Mouse (Mus musculus) CD4-positive helper T cell, adult 2 months (primary cell): ENCODE data around the gene Kcnj15.

Source experiments
- DNase-seq: peaks from one replicate; pipeline ENCODE4 v3.0.0-alpha.2; 2012; ENCODE audit warnings: low read depth, missing footprints, low spot score

Gene Kcnj15

GRCm38 (mm10) chr16:95257266-95257894, at the start of gene Kcnj15:
TSS of gene Kcnj15 (plus strand) at chr16:95257558.
- DNase-seq: no peak

- DNase-seq: no peak
These were observed 49.1 kb upstream of the Kcnj15 start for GRCm38 (mm10) chr16:95208243-95208642.

DNA sequence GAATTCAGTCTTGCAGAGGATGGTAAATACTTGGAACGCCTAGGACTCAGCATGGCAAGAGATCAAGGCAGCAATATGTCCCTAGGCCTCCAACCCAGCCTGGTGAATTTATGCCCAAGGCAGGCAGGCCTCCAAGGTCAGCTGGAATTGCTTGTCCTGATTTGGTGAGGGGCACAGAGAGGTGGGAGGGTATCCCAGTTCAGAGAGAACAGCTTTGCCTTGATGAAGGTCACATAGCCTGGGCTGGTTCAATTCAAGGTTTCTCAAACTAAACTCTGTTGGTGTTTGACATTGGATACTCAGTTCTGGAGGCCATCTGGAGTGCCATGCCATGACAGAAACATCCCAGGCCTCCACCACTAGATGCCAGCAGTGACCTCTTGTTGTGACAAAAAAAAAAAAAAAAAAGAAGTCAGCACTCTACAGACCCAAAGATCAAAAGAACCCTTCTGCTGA, 48.3 kb upstream of the Kcnj15 start:
- peak; percentile 33 for DNase-seq

DNA sequence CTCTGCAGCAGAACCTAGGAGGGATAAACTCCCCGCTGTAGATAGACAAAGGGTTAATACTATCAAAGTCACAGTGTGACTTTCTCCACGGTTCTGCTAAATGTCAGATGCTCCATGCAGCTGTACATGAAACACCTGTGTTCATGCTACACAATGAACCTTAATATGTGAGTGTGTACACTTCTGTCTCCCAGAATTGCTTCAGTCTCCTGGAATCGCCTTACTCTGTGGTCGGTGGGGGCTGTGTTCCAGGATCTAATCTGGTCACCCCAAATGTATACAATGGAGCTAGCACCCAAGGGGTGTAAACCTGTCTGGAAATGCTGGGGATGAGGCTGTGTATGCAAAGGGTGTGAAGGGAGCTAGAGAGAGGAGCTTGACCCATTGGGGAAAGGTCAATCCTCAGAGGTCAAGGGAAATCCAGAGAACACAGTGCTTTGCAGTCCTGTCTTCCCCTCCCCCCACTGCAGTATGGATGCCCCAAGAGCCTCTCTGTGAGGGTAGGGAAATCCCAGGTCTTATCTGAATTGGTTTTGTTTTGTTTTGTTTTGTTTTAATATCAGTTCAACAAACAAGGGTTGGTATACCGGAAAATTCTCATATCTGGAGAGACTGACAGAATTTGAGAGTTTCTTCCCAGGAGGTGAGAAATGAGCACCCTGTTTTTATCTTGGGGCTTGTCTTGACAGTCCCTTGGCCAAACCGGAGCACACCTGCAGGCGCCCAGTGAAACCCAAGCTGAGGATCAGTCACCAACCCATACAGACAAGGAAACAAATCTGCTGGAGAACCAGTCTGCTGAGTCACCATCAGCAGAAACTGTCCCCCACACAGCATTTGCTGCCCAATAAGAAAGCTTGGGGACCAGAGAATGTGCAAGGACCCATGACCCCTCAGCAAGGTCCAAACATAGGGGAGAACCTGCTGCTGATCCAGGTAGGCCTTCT, 42.8 kb upstream of the Kcnj15 start:
- no peak for DNase-seq

GRCm38 (mm10) chr16:95215782-95216181, 41.6 kb upstream of the Kcnj15 start:
- DNase-seq: no peak

DNA sequence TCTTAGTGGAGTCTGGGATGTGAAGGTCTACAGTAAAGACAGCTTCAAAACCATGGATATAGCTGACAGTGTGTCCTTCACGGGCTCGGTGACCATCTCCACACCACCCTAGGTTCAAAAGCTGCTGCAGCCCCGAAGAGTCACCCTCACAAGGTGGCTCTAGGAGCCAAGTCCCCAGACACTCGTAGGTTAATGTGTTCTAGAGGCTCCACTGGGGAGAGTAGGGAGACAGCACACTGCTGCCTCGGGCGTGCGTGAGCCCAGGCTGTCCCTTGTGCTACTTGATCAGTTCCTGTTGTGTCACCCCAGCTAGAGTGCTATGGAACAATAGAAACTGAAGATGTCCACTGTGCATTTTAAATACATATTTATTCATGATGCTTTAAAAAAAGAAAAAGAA, 41.0 kb upstream of the Kcnj15 start:
- no peak for DNase-seq

DNA sequence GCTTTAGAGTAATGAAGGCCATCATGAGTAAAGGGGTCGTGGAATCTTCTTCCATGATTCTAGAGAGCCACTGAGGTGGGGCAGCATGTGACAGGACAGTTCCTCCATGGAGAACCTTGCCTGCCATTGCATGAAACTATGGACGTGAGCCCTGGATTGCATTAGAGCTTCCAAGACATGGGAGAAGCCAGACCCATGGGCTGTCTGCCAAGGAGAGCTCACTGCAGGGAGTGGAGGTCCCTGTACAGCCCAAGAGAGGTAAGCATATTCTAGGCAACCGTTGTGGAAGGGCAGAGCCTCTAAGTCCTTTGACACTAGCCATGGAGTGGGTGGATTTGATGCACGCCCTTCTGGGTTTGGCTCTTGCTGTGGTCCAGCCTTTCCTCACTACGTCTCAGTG, 40.5 kb upstream of the Kcnj15 start:
- no peak for DNase-seq

- DNase-seq: peak; percentile 50
These were observed 38.6 kb upstream of the Kcnj15 start for GRCm38 (mm10) chr16:95218783-95219182.

DNA sequence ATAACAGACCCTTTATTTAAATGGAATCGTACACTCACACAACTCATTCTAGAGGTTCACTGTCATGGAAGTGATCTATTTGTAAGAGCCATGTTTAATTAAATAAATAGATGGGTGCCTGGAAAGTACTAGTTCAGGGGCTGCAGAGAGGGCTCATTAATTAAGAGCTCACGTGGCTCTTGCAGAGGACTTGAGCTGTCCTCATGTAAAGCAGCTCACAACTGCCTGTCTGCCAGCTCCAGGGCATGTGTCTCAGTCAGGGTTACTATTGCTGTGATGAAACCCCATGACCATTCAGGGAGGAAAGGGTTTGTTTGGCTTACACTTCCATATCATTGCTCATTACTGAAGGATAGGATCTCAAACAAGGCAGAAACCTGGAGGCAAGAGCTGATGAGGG, 37.9 kb upstream of the Kcnj15 start:
- no peak for DNase-seq

GRCm38 (mm10) chr16:95221051-95221450, 36.3 kb upstream of the Kcnj15 start:
- no peak for DNase-seq

- no peak for DNase-seq
These were observed 35.2 kb upstream of the Kcnj15 start for GRCm38 (mm10) chr16:95222026-95222718.

GRCm38 (mm10) chr16:95223435-95223834, 33.9 kb upstream of the Kcnj15 start:
- no peak for DNase-seq

GRCm38 (mm10) chr16:95225285-95225684, 32.1 kb upstream of the Kcnj15 start:
- no peak for DNase-seq

- DNase-seq: no peak
These were observed 25.6 kb upstream of the Kcnj15 start for GRCm38 (mm10) chr16:95231768-95232167.

GRCm38 (mm10) chr16:95234891-95235548, 22.3 kb upstream of the Kcnj15 start:
- no peak for DNase-seq

GRCm38 (mm10) chr16:95239209-95239925, 18.0 kb upstream of the Kcnj15 start:
- DNase-seq: no peak

DNA sequence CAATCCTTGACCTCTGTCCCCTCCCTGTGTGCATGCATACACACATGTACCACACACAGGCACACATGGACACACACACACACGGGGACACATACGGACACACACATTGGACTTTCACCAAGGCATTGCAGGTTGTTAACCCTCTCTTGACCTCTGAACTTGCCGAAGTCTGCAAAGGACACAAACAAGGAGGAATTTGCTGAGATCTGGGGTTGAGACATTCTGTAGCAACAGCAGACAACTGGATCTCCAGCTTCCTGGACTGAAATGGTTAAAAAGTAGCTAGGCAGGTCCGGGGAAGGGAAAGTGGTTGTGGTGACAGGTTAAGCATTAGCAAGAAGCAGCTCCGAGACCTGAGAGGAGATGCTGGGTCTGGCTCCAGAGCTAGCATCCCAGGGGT, 16.7 kb upstream of the Kcnj15 start:
- DNase-seq: no peak

DNA sequence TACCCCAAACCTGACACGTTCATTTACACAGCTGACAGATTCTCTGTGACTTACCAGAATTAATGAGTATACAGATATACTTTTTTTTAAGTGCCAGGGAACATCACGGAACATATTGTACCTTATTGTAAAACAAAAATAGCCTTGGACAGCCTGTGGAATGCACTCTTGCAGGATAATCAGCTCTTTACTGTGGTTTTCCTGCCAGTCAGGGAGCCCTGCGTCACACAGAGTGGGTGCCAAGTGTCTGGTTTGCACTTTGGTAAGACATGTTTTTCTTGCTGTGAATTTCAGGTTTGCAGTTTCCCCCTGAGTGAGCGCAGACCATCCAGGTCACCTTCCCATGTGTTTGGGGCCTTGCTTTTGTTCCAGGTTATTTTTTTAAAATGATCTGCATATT, 15.8 kb upstream of the Kcnj15 start:
- DNase-seq: no peak

GRCm38 (mm10) chr16:95242114-95242513, 15.2 kb upstream of the Kcnj15 start:
- DNase-seq: no peak

DNA sequence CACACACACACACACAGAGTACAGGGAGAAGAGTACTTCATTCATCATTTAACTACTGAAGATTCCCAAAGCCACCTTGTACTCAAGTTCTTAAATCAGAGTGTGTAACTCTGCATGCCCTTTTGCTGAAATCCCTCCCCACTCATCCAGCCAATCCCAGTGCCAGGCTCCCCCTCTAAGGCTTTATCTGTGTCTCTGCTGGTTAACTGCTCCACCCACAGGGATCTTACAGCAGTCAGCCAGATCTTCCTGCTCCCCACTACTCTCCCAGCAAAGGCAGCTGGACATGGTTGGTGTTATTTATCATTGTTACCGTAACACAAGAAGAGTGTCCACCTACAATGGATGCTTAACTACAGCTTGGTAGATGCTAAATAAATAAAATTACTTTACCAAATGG, 14.0 kb upstream of the Kcnj15 start:
- no peak for DNase-seq
